Mouse (Mus musculus) left cerebral cortex, postnatal 4 days (tissue): ENCODE measurements at regions not wholly inside any gene's neighbourhood (a gene's known extent, or its start where the extent isn't known, plus 50 kb on each side); places are given as distances from the start of the nearest gene placed in this dataset.
A peak's percentile ranks its signal among the peaks of the same experiment; 100 is the strongest.

Experiments used
- DNase-seq: peaks from one replicate; pipeline ENCODE4 v3.0.0-alpha.2; 2022
- intact Hi-C: fragments of 180-260 bp; cut with DNase I; formaldehyde crosslinking; loops from one replicate; pipeline ENCODE4 v1.15.1; 2025

- intact Hi-C loops: no loop called here
- DNase-seq: peak; percentile 8
Measured at GRCm38 (mm10) chr3:22024200-22024599, 52.3 kb upstream of the Tbl1xr1 start.

GRCm38 (mm10) chr3:22025119-22025518 lies 51.3 kb upstream of the Tbl1xr1 start:
- intact Hi-C loops: no loop called here
- no peak for DNase-seq

GRCm38 (mm10) chr3:22025615-22026014 lies 50.8 kb upstream of the Tbl1xr1 start:
- DNase-seq: no peak
- intact Hi-C loops: no loop called here
